Mouse (Mus musculus): ENCODE data around the gene Gtf3a. TPM values are rescaled to one million over a fixed set of nuclear protein-coding genes. Genes with fewer than 3 reads are reported as not detected.

The Gtf3a gene
- total RNA-seq, 1 experiment: 80.4 TPM

DNA sequence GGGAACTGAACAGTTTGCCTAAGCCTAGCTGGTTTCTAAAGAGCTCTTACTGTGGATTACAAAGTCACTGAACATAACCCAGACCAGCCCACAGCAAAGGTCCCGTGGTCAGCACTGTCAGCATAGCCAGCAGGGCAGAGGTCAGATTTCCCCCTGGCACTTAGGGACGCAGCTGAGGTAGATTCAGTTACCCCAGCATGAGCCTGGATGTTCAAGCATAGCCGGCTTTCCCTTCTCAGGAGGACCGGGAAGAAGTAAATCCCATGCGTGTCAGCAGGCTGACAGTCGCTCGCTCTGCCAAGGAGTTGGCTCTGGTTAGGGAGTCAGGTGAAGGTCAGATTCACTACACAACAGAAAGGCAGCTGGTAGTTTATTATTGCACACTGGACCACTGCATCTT lies 6.1 kb downstream of the Gtf3a start:
- Histone ChIP-seq H3K36me3 (ENCODE audit: control insufficient read depth, insufficient read depth, low read length, poor library complexity, severe bottlenecking) (peaks cover 81% of the 10 kb centered on the region), H3K4me3 (ENCODE audit: insufficient read depth in 1 of 2, low read depth in 1 of 2, low read length in 2 of 2, poor library complexity in 1 of 2, severe bottlenecking in 1 of 2) (no peak overlapping the region), H3K9me3 (ENCODE audit: control insufficient read depth, insufficient read depth, low read depth, low read length) (no peaks in the 10 kb centered on the region), H3K9ac (ENCODE audit: insufficient read depth, low read depth, low read length, poor library complexity, severe bottlenecking) (no peak overlapping the region), H3K4me1 (ENCODE audit: control insufficient read depth in 2 of 2, insufficient read depth in 2 of 2, low read length in 2 of 2, poor library complexity in 1 of 2) (peaks cover 0 to 13% of the 10 kb centered on the region in 2 experiments; a peak in 2 of 4 replicates), H3K27ac (ENCODE audit: insufficient read depth, low read depth, low read length, poor library complexity, severe bottlenecking) (no peak overlapping the region)
- in situ Hi-C loops (cut with MboI; ENCODE audit: low sequenced_read_pairs in 2 of 2, unreplicated experiment in 2 of 2): no loop called here
- DNase-seq (ENCODE audit: low read depth, low spot score): no peak
- no peak for TF ChIP-seq HCFC1 (IDR thresholded peaks at IDR 0.05; ENCODE audit: borderline replicate concordance, insufficient read depth, low read length)

DNA sequence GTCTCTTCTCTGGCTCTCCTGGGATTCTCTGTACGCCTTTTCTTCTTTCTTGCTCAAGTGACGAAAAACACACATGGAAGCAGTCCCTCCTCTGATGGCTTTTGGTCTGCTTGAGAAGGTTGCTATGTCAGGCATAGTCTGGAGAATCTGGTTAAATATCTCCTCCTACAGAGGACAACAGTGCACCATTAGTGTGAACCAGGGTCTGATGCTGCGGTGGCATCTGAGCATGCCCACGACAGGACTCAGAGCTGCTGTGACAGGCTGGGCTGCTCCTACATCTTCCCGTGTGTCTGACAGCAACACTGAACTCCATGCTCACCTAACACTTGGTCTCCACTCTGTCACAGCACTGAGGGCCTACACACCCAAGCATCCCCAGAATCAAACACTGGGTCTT lies 7.2 kb downstream of the Gtf3a start:
- Histone ChIP-seq H3K9ac (ENCODE audit: insufficient read depth, low read depth, low read length, poor library complexity, severe bottlenecking) (no peak overlapping the region), H3K9me3 (ENCODE audit: control insufficient read depth, insufficient read depth, low read depth, low read length) (no peaks in the 10 kb centered on the region), H3K4me1 (ENCODE audit: control insufficient read depth in 2 of 2, insufficient read depth in 2 of 2, low read length in 2 of 2, poor library complexity in 1 of 2) (peaks cover 0 to 8% of the 10 kb centered on the region in 2 experiments; a peak in 2 of 4 replicates), H3K27ac (ENCODE audit: insufficient read depth, low read depth, low read length, poor library complexity, severe bottlenecking) (no peak overlapping the region), H3K36me3 (ENCODE audit: control insufficient read depth, insufficient read depth, low read length, poor library complexity, severe bottlenecking) (peaks cover 76% of the 10 kb centered on the region), H3K4me3 (ENCODE audit: insufficient read depth in 1 of 2, low read depth in 1 of 2, low read length in 2 of 2, poor library complexity in 1 of 2, severe bottlenecking in 1 of 2) (no peak overlapping the region)
- no peak for DNase-seq (ENCODE audit: low read depth, low spot score)
- in situ Hi-C loops (cut with MboI; ENCODE audit: low sequenced_read_pairs in 2 of 2, unreplicated experiment in 2 of 2): no loop called here
- no peak for TF ChIP-seq MAFK (IDR thresholded peaks at IDR 0.05; ENCODE audit: insufficient read depth, low read depth, low read length)
- no peak for TF ChIP-seq ZC3H11A (IDR thresholded peaks at IDR 0.05; ENCODE audit: borderline replicate concordance, low read depth, low read length)
- no peak for TF ChIP-seq CHD2 (IDR thresholded peaks at IDR 0.05; ENCODE audit: low read depth, low read length)
- TF ChIP-seq ZNF384 (IDR thresholded peaks at IDR 0.05; ENCODE audit: low read depth, low read length): no peak
- TF ChIP-seq HCFC1 (IDR thresholded peaks at IDR 0.05; ENCODE audit: borderline replicate concordance, insufficient read depth, low read length): no peak

- peaks cover 66% of the 10 kb centered on the region for H3K36me3 ChIP-seq (ENCODE audit: control insufficient read depth, insufficient read depth, low read length, poor library complexity, severe bottlenecking)
- no peak overlapping the region for H3K27ac ChIP-seq (ENCODE audit: insufficient read depth, low read depth, low read length, poor library complexity, severe bottlenecking)
- in situ Hi-C loops (cut with MboI; ENCODE audit: low sequenced_read_pairs in 2 of 2, unreplicated experiment in 2 of 2): no loop called here
- no peak for DNase-seq (ENCODE audit: low read depth, low spot score)
- no peak overlapping the region for H3K4me3 ChIP-seq (ENCODE audit: insufficient read depth in 1 of 2, low read depth in 1 of 2, low read length in 2 of 2, poor library complexity in 1 of 2, severe bottlenecking in 1 of 2)
- H3K9ac ChIP-seq (ENCODE audit: insufficient read depth, low read depth, low read length, poor library complexity, severe bottlenecking): no peak overlapping the region
- peaks cover 0 to 8% of the 10 kb centered on the region in 2 experiments; a peak in 2 of 4 replicates for H3K4me1 ChIP-seq (ENCODE audit: control insufficient read depth in 2 of 2, insufficient read depth in 2 of 2, low read length in 2 of 2, poor library complexity in 1 of 2)
- H3K9me3 ChIP-seq (ENCODE audit: control insufficient read depth, insufficient read depth, low read depth, low read length): no peaks in the 10 kb centered on the region
- TF ChIP-seq ZNF384 (IDR thresholded peaks at IDR 0.05; ENCODE audit: low read depth, low read length) (no peak), MAFK (IDR thresholded peaks at IDR 0.05; ENCODE audit: insufficient read depth, low read depth, low read length) (no peak), ZC3H11A (IDR thresholded peaks at IDR 0.05; ENCODE audit: borderline replicate concordance, low read depth, low read length) (no peak)
Measured at GRCm38 (mm10) chr5:146956678-146957077, 8.2 kb downstream of the Gtf3a start.

DNA sequence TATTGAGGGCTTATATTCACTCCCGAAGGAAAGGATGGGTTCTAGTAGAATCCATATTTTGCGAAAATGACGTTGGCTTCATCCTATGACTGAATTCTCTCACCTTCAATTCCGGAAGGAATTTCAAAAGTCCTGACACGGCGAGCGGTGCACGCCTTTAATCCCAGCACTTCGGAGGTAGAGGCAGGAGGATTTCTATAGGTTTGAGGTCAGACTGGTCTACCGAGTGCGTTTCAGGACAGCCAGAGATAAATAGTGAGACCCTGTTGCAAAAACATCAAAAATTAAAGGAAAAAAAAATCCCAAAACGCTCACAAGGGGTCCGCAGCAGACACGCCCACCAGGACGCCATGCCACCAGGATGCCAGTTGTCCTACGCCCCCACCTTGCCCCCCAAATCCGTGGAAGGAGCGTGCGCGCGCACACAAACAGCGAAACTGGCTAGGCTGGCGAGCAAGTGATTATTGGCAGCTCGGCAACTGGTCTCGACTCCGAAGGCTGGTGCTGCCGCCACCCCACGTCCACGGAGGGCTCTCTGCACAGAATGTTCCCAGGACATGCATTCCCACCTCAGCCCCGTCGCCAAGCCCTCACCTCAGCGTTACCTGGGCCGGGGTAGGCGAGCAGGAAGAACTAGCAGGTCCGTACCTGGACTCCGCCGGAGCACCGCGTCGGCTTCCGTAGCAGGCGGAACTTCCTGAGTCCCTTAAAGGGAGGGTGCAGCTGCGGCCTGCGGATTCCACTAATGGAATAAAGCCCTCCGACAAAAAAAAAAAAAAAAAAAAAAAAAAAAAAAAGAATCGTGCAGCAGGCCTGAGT lies 14.9 kb downstream of the Gtf3a start, which contains the start of gene Mtif3:
Gene Mtif3, minus strand, starts transcription at position 683 of the 819 bp plus-strand sequence.
- H3K27ac ChIP-seq (ENCODE audit: insufficient read depth, low read depth, low read length, poor library complexity, severe bottlenecking): no peak within 1 kb of the TSS; the same call in none of the 2 replicates

More for the DNA sequence above, 14.9 kb downstream of the Gtf3a start, which contains the start of gene Mtif3:
- in situ Hi-C loops (cut with MboI; ENCODE audit: low sequenced_read_pairs in 2 of 2, unreplicated experiment in 2 of 2): no loop called here
- peak within 1 kb of the TSS; percentile 93 for H3K9ac ChIP-seq (ENCODE audit: insufficient read depth, low read depth, low read length, poor library complexity, severe bottlenecking)
- no peaks in the 10 kb centered on the region for H3K9me3 ChIP-seq (ENCODE audit: control insufficient read depth, insufficient read depth, low read depth, low read length)
- TF ChIP-seq ZC3H11A (IDR thresholded peaks at IDR 0.05; ENCODE audit: borderline replicate concordance, low read depth, low read length) (no peak), ZNF384 (IDR thresholded peaks at IDR 0.05; ENCODE audit: low read depth, low read length) (no peak), CHD2 (IDR thresholded peaks at IDR 0.05; ENCODE audit: low read depth, low read length) (no peak), MAFK (IDR thresholded peaks at IDR 0.05; ENCODE audit: insufficient read depth, low read depth, low read length) (no peak), HCFC1 (IDR thresholded peaks at IDR 0.05; ENCODE audit: borderline replicate concordance, insufficient read depth, low read length) (peak; percentile 41; the same call in 1 of the 2 replicates)
- H3K36me3 ChIP-seq (ENCODE audit: control insufficient read depth, insufficient read depth, low read length, poor library complexity, severe bottlenecking): peaks cover 13% of the 10 kb centered on the region
- H3K4me1 ChIP-seq (ENCODE audit: control insufficient read depth in 2 of 2, insufficient read depth in 2 of 2, low read length in 2 of 2, poor library complexity in 1 of 2): peaks cover 4% of the 10 kb centered on the region in 2 experiments; a peak in 3 of 4 replicates
- peak within 1 kb of the TSS; percentile 93 to 98 for H3K4me3 ChIP-seq (ENCODE audit: insufficient read depth in 1 of 2, low read depth in 1 of 2, low read length in 2 of 2, poor library complexity in 1 of 2, severe bottlenecking in 1 of 2)
- peak; percentile 80 for DNase-seq (ENCODE audit: low read depth, low spot score)
